Mouse (Mus musculus): Measurements from ENCODE around the gene Ankrd33b. TPM values are rescaled to one million over a fixed set of nuclear protein-coding genes. Genes with fewer than 3 reads are reported as not detected.

The Ankrd33b gene
- total and polyA plus RNA-seq, 3 experiments = 50.0 to 69.6 (median 60.3) TPM

DNA sequence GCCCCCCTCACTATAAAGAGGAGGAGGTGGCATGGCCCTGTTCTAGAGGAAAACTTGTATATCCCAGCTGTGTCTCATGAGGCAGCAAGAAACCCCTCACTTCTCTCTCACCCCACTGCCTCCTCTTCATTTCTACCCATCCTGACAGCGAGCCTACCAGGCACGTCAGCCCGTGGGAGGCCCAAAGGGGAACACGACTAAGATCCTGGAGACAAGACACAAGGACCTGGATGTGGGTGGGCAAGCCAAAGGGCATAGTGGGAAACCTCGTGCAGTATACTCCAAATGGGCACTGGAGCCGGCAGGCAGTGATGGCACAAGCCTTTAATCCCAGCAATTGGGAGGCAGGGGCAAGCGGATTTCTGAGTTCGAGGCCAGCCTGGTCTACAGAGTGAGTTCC is 1.0 kb upstream of the Ankrd33b start:
- H3K9ac ChIP-seq (ENCODE audit: insufficient read depth, low read depth) = peak overlapping the region; percentile 88
- TF ChIP-seq MYC (IDR thresholded peaks at IDR 0.05; ENCODE audit: low read depth, low read length) = peak; percentile 13
- TF ChIP-seq POLR2A (IDR thresholded peaks at IDR 0.05; ENCODE audit: low read depth, low read length) = peak; percentile 10; the same call in 1 of the 2 replicates
- TF ChIP-seq JUN (IDR thresholded peaks at IDR 0.05; ENCODE audit: insufficient read depth, low read depth, low read length) = no peak
- TF ChIP-seq CHD2 (IDR thresholded peaks at IDR 0.05; ENCODE audit: low read length) = no peak
- no peak for TF ChIP-seq NELFE (IDR thresholded peaks at IDR 0.05; ENCODE audit: low read depth, low read length)
- TF ChIP-seq POLR2AphosphoS2 (IDR thresholded peaks at IDR 0.05; ENCODE audit: low read depth, low read length) = 0 out of 2 replicates have a peak, but pooled peaks have one; percentile 50
- 0 out of 2 replicates have a peak, but pooled peaks have one; percentile 9 for TF ChIP-seq ZMIZ1 (IDR thresholded peaks at IDR 0.05; ENCODE audit: low read depth, low read length)
- TF ChIP-seq ELF1 (IDR thresholded peaks at IDR 0.05; ENCODE audit: low read depth, low read length) = 0 out of 2 replicates have a peak, but pooled peaks have one; percentile 0
- peak; percentile 46; the same call in 1 of the 2 replicates for TF ChIP-seq MAX (IDR thresholded peaks at IDR 0.05; ENCODE audit: low read length)
- peak overlapping the region; percentile 63 for H3K4me2 ChIP-seq (ENCODE audit: insufficient read depth, low read depth, poor library complexity, severe bottlenecking)
- H3K9me3 ChIP-seq (replicated peaks; ENCODE audit: low read length) = peaks cover 10% of the 10 kb centered on the region
- H3K79me2 ChIP-seq (replicated peaks; ENCODE audit: control insufficient read depth, extremely low read depth, insufficient read depth, poor library complexity, severe bottlenecking) = peaks cover 38% of the 10 kb centered on the region
- in situ Hi-C loops (cut with MboI; ENCODE audit: low pct_ligation_motif_present, low pct_unique_long_range_greater_than_20kb, low sequenced_read_pairs) (loop anchor here (5.0 kb wide), 1 partner anchor 44 kb away; no protein-coding TSS in a partner anchor), dilution Hi-C loops (cut with MboI; ENCODE audit: extremely low pct_ligation_motif_present, extremely low pct_unique_long_range_greater_than_20kb, low sequenced_read_pairs) (no loop called here)
- no peak for DNase-seq (ENCODE audit: extremely low read depth)
- H3K27me3 ChIP-seq (replicated peaks) = no peaks in the 10 kb centered on the region
- peak overlapping the region; percentile 30 to 98 (median 85) for H3K4me3 ChIP-seq (replicated peaks in 1 of 3; ENCODE audit: low read depth in 2 of 3, low read length in 2 of 3, poor library complexity in 1 of 3)
- H3K4me1 ChIP-seq (ENCODE audit: control insufficient read depth in 1 of 2, insufficient read depth in 2 of 2) = peaks cover 5 to 40% of the 10 kb centered on the region in 2 experiments; a peak in 3 of 4 replicates
- peaks cover 4 to 20% of the 10 kb centered on the region in 2 experiments for H3K36me3 ChIP-seq (replicated peaks in 1 of 2; ENCODE audit: control insufficient read depth in 1 of 2, insufficient read depth in 1 of 2, low read length in 1 of 2)
- peak overlapping the region; percentile 91 for H3K27ac ChIP-seq (ENCODE audit: insufficient read depth, low read depth)

DNA sequence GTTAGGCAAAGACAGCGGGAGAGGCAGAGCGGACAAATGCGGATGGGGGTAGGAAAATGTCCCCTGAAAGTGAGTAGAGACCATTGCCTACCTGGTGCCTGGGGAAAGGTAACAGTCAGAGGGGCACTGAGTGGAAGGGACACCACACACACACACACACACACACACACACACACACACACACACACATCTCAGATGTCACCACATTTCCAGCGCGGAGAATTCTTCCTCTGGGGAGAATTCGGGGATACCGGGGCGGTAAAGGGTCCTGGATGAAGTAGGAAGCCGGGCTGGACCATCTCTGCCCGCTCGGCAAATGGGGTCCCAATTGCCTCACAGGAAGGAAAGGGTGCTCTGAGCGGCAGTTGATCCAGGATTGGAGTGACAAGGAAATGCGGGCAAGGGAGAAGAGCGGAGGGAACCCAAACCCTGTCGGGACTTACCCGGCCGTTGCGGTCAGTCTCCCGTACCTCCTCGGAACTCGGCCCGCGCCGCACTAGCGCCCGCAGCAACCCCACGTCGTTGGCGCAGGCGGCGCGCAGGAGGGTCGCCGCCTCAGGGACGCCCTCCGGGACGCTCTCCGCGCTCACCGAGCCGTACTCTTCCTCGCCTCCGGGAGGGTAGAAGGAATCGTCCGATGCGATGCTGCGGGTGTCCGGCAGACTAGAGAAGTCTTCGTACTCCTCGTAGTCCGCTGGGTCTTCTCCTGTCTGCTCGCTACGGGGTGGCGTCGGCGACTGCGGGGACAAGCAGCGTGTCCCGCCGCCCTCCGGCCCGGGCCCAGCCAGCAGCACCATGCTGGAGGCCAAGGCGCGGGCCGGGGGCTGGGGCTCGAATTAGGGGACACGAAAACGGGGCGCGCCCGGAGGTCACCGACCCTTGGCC is 688 bp downstream of the Ankrd33b start:
- Histone ChIP-seq H3K9ac (ENCODE audit: insufficient read depth, low read depth) (peak overlapping the region; percentile 88), H3K27me3 (replicated peaks) (no peaks in the 10 kb centered on the region), H3K79me2 (replicated peaks; ENCODE audit: control insufficient read depth, extremely low read depth, insufficient read depth, poor library complexity, severe bottlenecking) (peaks cover 55% of the 10 kb centered on the region), H3K9me3 (replicated peaks; ENCODE audit: low read length) (peaks cover 10% of the 10 kb centered on the region), H3K27ac (ENCODE audit: insufficient read depth, low read depth) (peak overlapping the region; percentile 91), H3K36me3 (replicated peaks in 1 of 2; ENCODE audit: control insufficient read depth in 1 of 2, insufficient read depth in 1 of 2, low read length in 1 of 2) (peaks cover 16 to 37% of the 10 kb centered on the region in 2 experiments), H3K4me3 (replicated peaks in 1 of 3; ENCODE audit: low read depth in 2 of 3, low read length in 2 of 3, poor library complexity in 1 of 3) (peak overlapping the region; percentile 85 to 99 (median 98)), H3K4me1 (ENCODE audit: control insufficient read depth in 1 of 2, insufficient read depth in 2 of 2) (peaks cover 16 to 52% of the 10 kb centered on the region in 2 experiments), H3K4me2 (ENCODE audit: insufficient read depth, low read depth, poor library complexity, severe bottlenecking) (no peak overlapping the region)
- TF ChIP-seq TCF12 (IDR thresholded peaks at IDR 0.05; ENCODE audit: low read depth, low read length) (0 out of 2 replicates have a peak, but pooled peaks have one; percentile 22), ETS1 (conservative IDR thresholded peaks at IDR 0.05; ENCODE audit: low read depth, low read length) (no peak), SIN3A (IDR thresholded peaks at IDR 0.05; ENCODE audit: low read length) (0 out of 2 replicates have a peak, but pooled peaks have one; percentile 3), HCFC1 (IDR thresholded peaks at IDR 0.05; ENCODE audit: low read depth, low read length) (0 out of 2 replicates have a peak, but pooled peaks have one; percentile 2), PAX5 (IDR thresholded peaks at IDR 0.05; ENCODE audit: low read length) (no peak), MXI1 (IDR thresholded peaks at IDR 0.05; ENCODE audit: low read depth, low read length) (peak; percentile 20)
- DNase-seq (ENCODE audit: extremely low read depth) = no peak
- in situ Hi-C loops (cut with MboI; ENCODE audit: low pct_ligation_motif_present, low pct_unique_long_range_greater_than_20kb, low sequenced_read_pairs) (loop anchor here (5.0 kb wide), 1 partner anchor 45 kb away; no protein-coding TSS in a partner anchor), dilution Hi-C loops (cut with MboI; ENCODE audit: extremely low pct_ligation_motif_present, extremely low pct_unique_long_range_greater_than_20kb, low sequenced_read_pairs) (no loop called here)
